Mouse (Mus musculus) 3T3-L1 (cell line): ENCODE data around the gene Csrnp2.

Source experiments
- DNase-seq: peaks from one replicate; pipeline ENCODE4 v3.0.0-alpha.2; 2015; ENCODE audit warnings: low read depth, low spot score

Csrnp2 gene

DNA sequence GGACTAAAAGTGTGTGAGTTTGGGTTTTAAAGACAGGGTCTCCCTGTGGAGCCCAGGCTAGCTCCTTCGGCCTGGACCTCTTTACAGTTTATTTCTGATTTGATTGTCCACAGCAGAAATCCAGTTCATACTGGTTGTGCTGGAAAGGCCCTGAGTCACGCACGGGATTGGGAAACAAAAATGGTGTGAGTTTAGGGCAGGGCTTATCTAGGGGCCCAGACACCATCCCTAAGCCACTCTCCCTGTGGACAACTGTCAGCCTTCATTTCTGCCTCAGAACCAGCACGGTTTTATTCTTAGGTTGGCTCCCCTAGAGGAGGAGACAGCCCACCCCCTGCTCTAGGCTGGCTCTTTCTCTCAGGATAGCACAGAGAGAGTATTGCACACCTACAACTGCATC lies 62.1 kb downstream of the Csrnp2 start:
- no peak for DNase-seq

DNA sequence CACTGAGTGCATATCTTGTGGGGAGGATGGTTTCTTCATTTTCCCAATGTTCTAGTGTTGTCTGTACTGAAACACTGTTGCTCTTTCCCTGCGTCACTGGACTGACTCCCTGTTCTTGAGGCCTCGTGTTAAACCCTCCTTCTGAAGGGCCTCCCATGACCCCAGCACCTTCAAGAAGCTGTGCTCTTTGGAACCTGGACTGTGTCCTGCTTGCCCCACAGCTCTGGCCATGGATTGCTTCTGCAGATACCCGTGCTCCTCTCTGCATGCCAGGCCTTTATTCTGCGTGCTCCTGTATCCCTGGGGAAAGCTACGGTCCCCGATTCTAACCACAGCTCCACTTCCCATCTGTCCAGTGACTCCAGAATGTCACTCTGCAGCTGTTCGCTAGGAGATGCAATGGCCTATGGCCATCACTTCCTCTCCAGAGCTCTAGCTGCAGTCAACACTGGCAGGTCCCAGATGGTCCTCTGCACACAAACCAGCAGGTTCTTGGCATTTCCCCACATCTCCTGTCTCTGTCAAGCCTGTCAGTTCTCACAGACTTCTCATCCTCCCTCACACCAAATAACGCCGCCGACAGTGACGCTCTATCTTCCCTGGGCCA lies 65.2 kb downstream of the Csrnp2 start:
- no peak for DNase-seq
